Mouse (Mus musculus) cerebellum, adult 2 months (tissue): ENCODE results near the gene Zfp119b. TPM values are rescaled to one million over a fixed set of nuclear protein-coding genes. Genes with fewer than 3 reads are reported as not detected.

Source experiments
- DNase-seq, 2 experiments: peaks; one replicate each; pipeline ENCODE4 v3.0.0; 2021
- H3K27ac ChIP-seq: fragments of 200-500 bp; 2 replicates; pipeline ENCODE4 v1.5.1; 2012; ENCODE audit warnings: low read length, control low read depth, inconsistent platforms; ENCODE audit not compliant: insufficient read depth
- H3K27me3 ChIP-seq: fragments of 200-500 bp; 2 replicates; pipeline ENCODE4 v1.6.1; 2012; ENCODE audit warnings: inconsistent platforms, mild to moderate bottlenecking, low read length, moderate library complexity; ENCODE audit not compliant: control insufficient read depth, insufficient read depth
- H3K4me1 ChIP-seq: fragments of 200-500 bp; 2 replicates; pipeline ENCODE4 v1.6.1; 2011; ENCODE audit warnings: low read length; ENCODE audit not compliant: control insufficient read depth, insufficient read depth
- H3K4me3 ChIP-seq: fragments of 200-500 bp; replicated peaks from 2 replicates; pipeline ENCODE3; 2011; ENCODE audit warnings: mild to moderate bottlenecking, low read depth, low read length, control low read depth; ENCODE audit not compliant: insufficient read depth
- CTCF ChIP-seq: fragments of 200-500 bp; IDR thresholded peaks from 2 replicates; pipeline ENCODE4 v1.5.1; 2011; ENCODE audit warnings: low read depth, mild to moderate bottlenecking, control low read depth, low read length, moderate library complexity, borderline replicate concordance; ENCODE audit not compliant: insufficient read depth
- POLR2A ChIP-seq: fragments of 200-500 bp; IDR thresholded peaks from 2 replicates; pipeline ENCODE4 v1.6.1; 2011; ENCODE audit warnings: low read length, control low read depth, borderline replicate concordance; ENCODE audit not compliant: insufficient read depth
- WGBS: fragments of 180-500 bp; shearing (Covaris S2); methylation state at CpG from one replicate; pipeline ENCODE4 v1.1.7; 2018; 5-methylcytosine and 5-hydroxymethylcytosine counted together
- polyA plus RNA-seq: library from polyadenylated mRNA; depleted of rRNA; stranded (reverse); fragments of >200 nt; gene quantifications from 2 replicates; pipeline ENCODE4 v1.2.3, GENCODE M21; 2012

The Zfp119b gene
- polyA plus RNA-seq, 1 experiment: 3.7 TPM

GRCm38 (mm10) chr17:55969966-55970891 lies 20.9 kb upstream of the Zfp119b start, which contains the start of gene Shd:
Gene Shd (plus strand): TSS chr17:55970467.
- Histone ChIP-seq H3K27me3 (no peaks in the 10 kb centered on the region), H3K27ac (peak within 1 kb of the TSS; percentile 51), H3K4me1 (peaks cover 36% of the 10 kb centered on the region), H3K4me3 (peak within 1 kb of the TSS; percentile 77)
- peak; percentile 71 to 79 for DNase-seq
- WGBS: 7% methylated on average over 55 of the region's 55 CpGs
- TF ChIP-seq POLR2A: peak; percentile 46; the same call in 1 of the 2 replicates
- TF ChIP-seq CTCF: no peak

DNA sequence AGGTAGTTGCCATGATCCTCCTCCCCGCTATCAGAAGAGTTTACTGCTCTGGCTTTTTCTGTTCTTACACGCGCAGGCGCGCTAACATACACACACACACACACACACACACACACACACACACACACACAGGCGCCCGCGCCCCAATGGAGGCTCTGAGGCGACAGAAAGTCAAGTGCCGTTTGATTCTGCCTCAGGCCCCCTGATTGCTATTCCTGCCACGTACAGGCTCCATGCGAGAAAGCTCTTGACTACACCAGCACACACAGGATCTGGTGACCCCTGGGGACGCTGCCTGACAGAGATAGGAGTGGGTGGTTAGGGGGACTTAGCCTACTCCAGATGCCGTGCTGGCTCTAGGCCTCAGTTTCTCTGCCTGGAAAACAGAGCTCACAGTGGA lies 20.3 kb upstream of the Zfp119b start:
- no peak overlapping the region for H3K27ac ChIP-seq
- 47% methylated on average over 14 of the region's 14 CpGs for WGBS
- H3K4me3 ChIP-seq: no peak overlapping the region
- DNase-seq: no peak
- H3K4me1 ChIP-seq: peaks cover 36% of the 10 kb centered on the region
- H3K27me3 ChIP-seq: no peaks in the 10 kb centered on the region
- TF ChIP-seq POLR2A: no peak
- no peak for TF ChIP-seq CTCF

DNA sequence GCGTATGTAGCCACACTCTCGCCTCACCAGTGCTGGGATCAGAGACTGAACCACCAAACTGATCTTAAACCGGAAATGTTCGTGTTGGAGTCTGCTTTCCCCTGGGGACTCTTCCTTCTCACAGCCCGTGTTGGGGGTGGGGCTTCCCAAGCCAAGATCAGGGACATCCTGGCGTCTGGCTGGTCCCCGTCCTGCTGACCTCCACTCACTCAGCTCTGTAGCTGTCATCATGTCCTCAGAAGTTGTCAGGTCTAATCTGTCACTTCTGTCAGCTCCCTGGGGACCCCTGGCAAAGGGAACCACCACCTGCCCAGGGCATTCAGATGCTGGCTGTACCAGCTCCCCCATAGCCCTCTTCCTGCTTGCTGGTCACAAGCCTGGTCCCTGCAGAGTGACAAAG lies 18.9 kb upstream of the Zfp119b start:
- no peak for TF ChIP-seq POLR2A
- no peak for TF ChIP-seq CTCF
- peaks cover 36% of the 10 kb centered on the region for H3K4me1 ChIP-seq
- WGBS: 31% methylated on average over 7 of the region's 7 CpGs
- DNase-seq: no peak
- no peaks in the 10 kb centered on the region for H3K27me3 ChIP-seq
- no peak overlapping the region for H3K4me3 ChIP-seq
- H3K27ac ChIP-seq: no peak overlapping the region

DNA sequence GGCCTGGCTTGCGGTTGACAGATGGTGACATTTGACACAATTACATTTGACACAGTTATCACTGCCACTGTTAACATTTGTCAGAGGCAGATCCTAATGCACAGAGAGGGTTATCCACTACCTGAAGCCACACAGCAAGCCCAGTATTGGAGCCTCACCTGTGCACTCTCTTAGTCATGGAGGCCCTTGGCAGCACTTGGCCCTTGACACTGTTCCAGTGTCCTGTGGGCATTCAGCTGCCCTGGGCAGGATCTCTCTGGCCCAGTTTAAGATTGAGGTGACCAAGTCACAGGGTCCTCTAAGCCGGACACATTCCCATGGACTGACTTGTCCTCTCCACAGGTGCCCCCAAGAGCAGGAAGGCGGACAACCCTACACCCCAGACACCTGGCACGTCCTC lies 17.9 kb upstream of the Zfp119b start:
- DNase-seq: peak in 1 of 2 experiments; percentile 56
- Histone ChIP-seq H3K4me1 (peaks cover 36% of the 10 kb centered on the region), H3K4me3 (no peak overlapping the region), H3K27me3 (no peaks in the 10 kb centered on the region), H3K27ac (peak overlapping the region; percentile 36)
- 27% methylated on average over 4 of the region's 4 CpGs for WGBS
- TF ChIP-seq CTCF: no peak
- TF ChIP-seq POLR2A: no peak

DNA sequence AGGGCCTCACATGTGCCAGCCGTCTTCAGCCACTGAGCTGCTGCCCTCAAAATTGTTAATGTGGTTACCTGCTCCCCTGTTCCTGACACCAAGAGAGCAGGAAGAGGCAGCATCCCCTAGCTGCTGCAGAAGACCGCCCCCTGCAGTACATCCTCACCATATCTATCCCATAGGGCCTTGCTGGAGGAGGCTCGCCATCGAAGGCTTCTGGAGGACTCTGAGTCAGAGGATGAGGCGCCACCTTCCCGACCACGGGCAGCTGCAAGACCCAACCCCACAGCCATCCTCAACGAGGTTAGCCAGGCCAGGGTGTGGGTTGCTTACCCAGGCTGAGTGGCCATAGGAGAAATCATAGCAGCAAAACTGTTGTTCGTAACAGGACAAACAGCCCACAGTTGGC lies 15.7 kb upstream of the Zfp119b start:
- WGBS: 90% methylated on average over 9 of the region's 9 CpGs
- TF ChIP-seq POLR2A: no peak
- TF ChIP-seq CTCF: no peak

DNA sequence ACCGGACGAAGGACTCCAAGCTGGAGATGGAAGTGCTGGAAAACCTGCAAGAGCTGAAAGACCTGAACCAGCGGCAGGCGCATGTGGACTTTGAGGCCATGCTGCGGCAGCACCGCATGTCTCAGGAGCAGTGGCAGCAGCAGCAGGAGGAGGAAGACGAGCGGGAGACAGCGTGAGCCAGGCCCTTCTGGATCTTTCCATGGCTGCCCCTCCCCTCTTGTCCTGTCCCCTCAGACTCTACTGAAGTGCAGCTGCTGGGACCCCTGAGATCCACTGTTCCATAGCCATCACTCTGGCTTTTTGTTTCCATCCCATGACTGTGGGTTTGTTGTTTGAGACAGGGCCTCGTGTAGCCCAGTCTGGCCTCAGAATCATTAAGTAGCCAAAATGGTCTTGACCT lies 15.2 kb upstream of the Zfp119b start:
- peak in 1 of 2 experiments; percentile 7 for DNase-seq
- 92% methylated on average over 10 of the region's 10 CpGs for WGBS
- H3K4me1 ChIP-seq: peaks cover 30% of the 10 kb centered on the region
- TF ChIP-seq CTCF (no peak), POLR2A (no peak)
- no peak overlapping the region for H3K27ac ChIP-seq
- no peak overlapping the region for H3K4me3 ChIP-seq
- H3K27me3 ChIP-seq: no peaks in the 10 kb centered on the region

More for the DNA sequence above, 15.7 kb upstream of the Zfp119b start:
- Histone ChIP-seq H3K4me1 (peaks cover 32% of the 10 kb centered on the region), H3K4me3 (no peak overlapping the region), H3K27me3 (no peaks in the 10 kb centered on the region), H3K27ac (no peak overlapping the region)
- peak in 1 of 2 experiments; percentile 17 for DNase-seq

- peak in 1 of 2 experiments; percentile 14 for DNase-seq
- TF ChIP-seq POLR2A: no peak
- no peak for TF ChIP-seq CTCF
- H3K27ac ChIP-seq: no peak overlapping the region
- peaks cover 25% of the 10 kb centered on the region for H3K4me1 ChIP-seq
- H3K4me3 ChIP-seq: no peak overlapping the region
- WGBS: 70% methylated on average over 14 of the region's 14 CpGs
- H3K27me3 ChIP-seq: no peaks in the 10 kb centered on the region
Measured at GRCm38 (mm10) chr17:55963171-55963570, 13.9 kb upstream of the Zfp119b start.

- TF ChIP-seq CTCF (no peak), POLR2A (no peak)
- no peak overlapping the region for H3K27ac ChIP-seq
- DNase-seq: peak in 1 of 2 experiments; percentile 14
- 97% methylated on average over 7 of the region's 7 CpGs for WGBS
- H3K4me3 ChIP-seq: no peak overlapping the region
- H3K27me3 ChIP-seq: no peaks in the 10 kb centered on the region
- peaks cover 15% of the 10 kb centered on the region for H3K4me1 ChIP-seq
Measured at GRCm38 (mm10) chr17:55961631-55962030, 12.3 kb upstream of the Zfp119b start.
